Mouse (Mus musculus): Measurements from ENCODE around the gene Nos3.

Nos3 gene

GRCm38 (mm10) chr5:24364508-24364907 is at the start of gene Nos3:
Gene Nos3 (plus strand): TSS chr5:24364810.
- DNase-seq = no peak

- DNase-seq = no peak
Observed at GRCm38 (mm10) chr5:24319776-24320466, 44.7 kb upstream of the Nos3 start.

GRCm38 (mm10) chr5:24320467-24320813 is 44.2 kb upstream of the Nos3 start:
- no peak for DNase-seq

- no peak for DNase-seq
Observed at GRCm38 (mm10) chr5:24320894-24321293, 43.7 kb upstream of the Nos3 start.

- no peak for DNase-seq
Observed at GRCm38 (mm10) chr5:24321711-24322682, 42.6 kb upstream of the Nos3 start.

- DNase-seq = no peak
Observed at GRCm38 (mm10) chr5:24325251-24325650, 39.4 kb upstream of the Nos3 start.

- DNase-seq = no peak
Observed at GRCm38 (mm10) chr5:24326166-24326841, 38.3 kb upstream of the Nos3 start.

- DNase-seq = peak in 1 of 2 experiments; percentile 3
Observed at GRCm38 (mm10) chr5:24326842-24327417, 37.7 kb upstream of the Nos3 start.

GRCm38 (mm10) chr5:24328813-24329211 is 35.8 kb upstream of the Nos3 start:
- peak in 1 of 2 experiments; percentile 75 for DNase-seq

- DNase-seq = peak; percentile 60 to 74
Observed at GRCm38 (mm10) chr5:24329212-24329964, 35.2 kb upstream of the Nos3 start.

GRCm38 (mm10) chr5:24329965-24330298 is 34.7 kb upstream of the Nos3 start:
- peak in 1 of 2 experiments; percentile 56 for DNase-seq

- DNase-seq = peak in 1 of 2 experiments; percentile 2
Observed at GRCm38 (mm10) chr5:24332401-24332800, 32.2 kb upstream of the Nos3 start.

GRCm38 (mm10) chr5:24334749-24335148 is 29.9 kb upstream of the Nos3 start:
- no peak for DNase-seq

- DNase-seq = peak; percentile 69 to 82
Observed at GRCm38 (mm10) chr5:24335888-24336511, 28.6 kb upstream of the Nos3 start.

- DNase-seq = peak; percentile 50 to 54
Observed at GRCm38 (mm10) chr5:24337366-24337765, 27.2 kb upstream of the Nos3 start.

GRCm38 (mm10) chr5:24337821-24338220 is 26.8 kb upstream of the Nos3 start:
- peak in 1 of 2 experiments; percentile 33 for DNase-seq

- no peak for DNase-seq
Observed at GRCm38 (mm10) chr5:24342205-24342963, 22.2 kb upstream of the Nos3 start.

- DNase-seq = no peak
Observed at GRCm38 (mm10) chr5:24342966-24343365, 21.6 kb upstream of the Nos3 start.

GRCm38 (mm10) chr5:24343379-24343778 is 21.2 kb upstream of the Nos3 start:
- DNase-seq = no peak

GRCm38 (mm10) chr5:24343977-24344436 is 20.6 kb upstream of the Nos3 start:
- DNase-seq = no peak
